Mouse (Mus musculus) liver, embryonic 12.5 days (tissue): ENCODE results near the gene Tacc2. TPM values are rescaled to one million over a fixed set of nuclear protein-coding genes. Genes with fewer than 3 reads are reported as not detected.
"Not testable (repeated sequence)": the region's sequence is repeated elsewhere in the genome, so short reads cannot be mapped to it uniquely, and the experiment has no call there.

ENCODE experiments used
- ATAC-seq: fragments of 200-750 bp; cut with Nextera tagmentation; 2 replicates; pipeline ENCODE4 v1.8.0; 2017; ENCODE audit warnings: moderate number of reproducible peaks, mild to moderate bottlenecking, moderate library complexity
- H3K27ac ChIP-seq: fragments of 300-500 bp; sonication (generic); 2 replicates; pipeline ENCODE4 v1.5.1; 2016; ENCODE audit warnings: mild to moderate bottlenecking
- H3K27me3 ChIP-seq: fragments of 300-500 bp; sonication (generic); replicated peaks from 2 replicates; pipeline ENCODE4 v1.6.1; 2016; ENCODE audit warnings: mild to moderate bottlenecking, moderate library complexity
- H3K36me3 ChIP-seq: fragments of 300-500 bp; sonication (generic); 2 replicates; pipeline ENCODE4 v1.6.1; 2016; ENCODE audit warnings: mild to moderate bottlenecking, moderate library complexity
- H3K4me1 ChIP-seq: fragments of 300-500 bp; sonication (generic); 2 replicates; pipeline ENCODE4 v1.6.1; 2016
- H3K4me2 ChIP-seq: fragments of 300-500 bp; sonication (generic); 2 replicates; pipeline ENCODE4 v1.6.1; 2016; ENCODE audit warnings: mild to moderate bottlenecking, moderate library complexity
- H3K4me3 ChIP-seq: fragments of 300-500 bp; sonication (generic); 2 replicates; pipeline ENCODE4 v1.5.1; 2016; ENCODE audit warnings: mild to moderate bottlenecking, moderate library complexity
- H3K9ac ChIP-seq: fragments of 300-500 bp; sonication (generic); 2 replicates; pipeline ENCODE4 v1.6.1; 2016; ENCODE audit warnings: mild to moderate bottlenecking, moderate library complexity
- H3K9me3 ChIP-seq: fragments of 300-500 bp; sonication (generic); replicated peaks from 2 replicates; pipeline ENCODE4 v1.6.1; 2016; ENCODE audit warnings: mild to moderate bottlenecking, moderate library complexity
- WGBS: fragments of 180-500 bp; shearing (Covaris S2); methylation state at CpG from one replicate; pipeline ENCODE4 v1.1.7; 2016; ENCODE audit not compliant: insufficient replicate concordance; 5-methylcytosine and 5-hydroxymethylcytosine counted together
- polyA plus RNA-seq: library from polyadenylated mRNA; unstranded; fragments of >200 nt; fragmentation: Nextera tagmentation; extraction: Ambion mirVana; gene quantifications from 2 replicates; pipeline ENCODE4 v1.2.1, GENCODE M21; 2016

The Tacc2 gene
- polyA plus RNA-seq, 1 experiment from 2014 or later = 6.2 TPM

DNA sequence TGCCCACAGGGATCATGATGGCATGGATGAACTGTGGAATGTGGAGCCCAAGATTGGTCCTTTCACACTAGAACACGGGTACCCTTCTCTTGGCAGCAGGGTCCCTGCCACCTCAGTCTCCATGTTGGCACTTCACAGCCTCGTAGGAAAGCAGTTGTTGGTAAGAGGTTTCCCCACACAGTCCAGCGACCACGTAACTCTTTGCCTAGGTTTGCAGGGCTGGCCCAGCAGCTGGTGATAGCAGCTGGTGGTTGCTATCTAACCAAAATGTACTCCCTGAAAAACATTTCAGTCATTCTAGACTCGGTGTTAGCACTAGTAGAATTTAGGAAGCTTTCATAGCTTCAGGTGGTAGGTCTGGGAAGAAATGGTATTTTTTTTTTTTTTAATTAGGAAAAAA, 81.9 kb downstream of the Tacc2 start:
- H3K4me2 ChIP-seq = no peak overlapping the region
- WGBS = 59% methylated on average over 5 of the region's 5 CpGs
- peaks cover 7% of the 10 kb centered on the region; the same call in 1 of the 2 replicates for H3K36me3 ChIP-seq
- H3K27ac ChIP-seq = no peak overlapping the region
- H3K4me1 ChIP-seq = peaks cover 20% of the 10 kb centered on the region
- H3K27me3 ChIP-seq = no peaks in the 10 kb centered on the region
- no peak for ATAC-seq
- no peak overlapping the region for H3K9ac ChIP-seq
- no peaks in the 10 kb centered on the region for H3K9me3 ChIP-seq
- no peak overlapping the region for H3K4me3 ChIP-seq

DNA sequence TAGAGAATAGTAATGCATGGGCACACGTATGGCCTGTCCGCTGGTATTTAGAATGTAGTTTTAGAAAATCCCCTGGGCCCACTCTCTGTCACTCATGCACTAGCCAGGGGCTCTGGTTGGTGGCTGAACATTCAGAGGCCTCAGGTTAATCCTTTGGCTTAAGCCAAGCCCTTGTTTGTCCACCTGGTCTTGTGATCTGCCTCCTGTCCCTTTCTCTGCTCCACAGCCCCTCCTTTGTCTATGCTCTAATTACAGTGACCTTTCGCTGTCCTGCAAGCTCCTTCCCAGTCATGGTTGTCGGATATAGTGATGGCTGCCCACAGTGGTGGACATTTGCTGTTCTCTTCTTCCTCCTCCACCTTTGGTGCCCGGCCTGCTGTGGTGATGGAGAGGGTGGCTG, 85.0 kb downstream of the Tacc2 start:
- 77% methylated on average over 5 of the region's 5 CpGs for WGBS
- H3K9ac ChIP-seq = no peak overlapping the region
- no peak overlapping the region for H3K4me2 ChIP-seq

DNA sequence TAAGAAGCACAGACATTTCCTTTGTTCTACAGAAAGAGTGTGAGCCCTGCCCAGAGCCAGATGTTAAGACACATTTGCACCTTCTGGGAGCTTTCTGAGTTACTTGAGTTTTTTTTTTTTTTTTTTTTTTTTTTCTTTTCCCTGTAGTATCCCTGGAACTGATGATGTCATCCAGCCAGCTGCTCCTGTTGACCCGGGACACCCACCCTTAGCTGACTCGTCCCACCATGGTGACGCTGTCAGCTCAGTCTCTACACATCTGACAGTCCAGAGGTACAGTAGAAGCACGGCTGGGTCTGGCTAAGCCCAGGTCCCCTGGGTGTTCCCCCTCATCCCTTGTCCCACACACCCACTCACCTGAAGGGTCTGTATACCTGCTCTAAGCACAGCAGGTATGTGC, 85.6 kb downstream of the Tacc2 start:
- 64% methylated on average over 4 of the region's 4 CpGs for WGBS
- Histone ChIP-seq H3K27me3 (no peaks in the 10 kb centered on the region), H3K9me3 (no peaks in the 10 kb centered on the region), H3K4me3 (no peak overlapping the region), H3K9ac (no peak overlapping the region), H3K4me1 (no peaks in the 10 kb centered on the region), H3K27ac (no peak overlapping the region), H3K4me2 (no peak overlapping the region), H3K36me3 (peaks cover 7% of the 10 kb centered on the region; the same call in 1 of the 2 replicates)
- no peak for ATAC-seq

More for the DNA sequence above, 85.0 kb downstream of the Tacc2 start:
- ATAC-seq = no peak
- no peaks in the 10 kb centered on the region for H3K27me3 ChIP-seq
- peaks cover 7% of the 10 kb centered on the region; the same call in 1 of the 2 replicates for H3K36me3 ChIP-seq
- H3K9me3 ChIP-seq = no peaks in the 10 kb centered on the region
- H3K4me3 ChIP-seq = no peak overlapping the region
- H3K4me1 ChIP-seq = no peaks in the 10 kb centered on the region
- H3K27ac ChIP-seq = no peak overlapping the region

- H3K27me3 ChIP-seq = no peaks in the 10 kb centered on the region
- H3K27ac ChIP-seq = no peak overlapping the region
- H3K4me1 ChIP-seq = peaks cover 8% of the 10 kb centered on the region
- H3K36me3 ChIP-seq = peaks cover 7% of the 10 kb centered on the region; the same call in 1 of the 2 replicates
- no peak for ATAC-seq
- no peak overlapping the region for H3K4me2 ChIP-seq
- no peak overlapping the region for H3K9ac ChIP-seq
- 82% methylated on average over 5 of the region's 5 CpGs for WGBS
- H3K9me3 ChIP-seq = no peaks in the 10 kb centered on the region
- no peak overlapping the region for H3K4me3 ChIP-seq
Measured at GRCm38 (mm10) chr7:130664037-130664436, 86.8 kb downstream of the Tacc2 start.

- Histone ChIP-seq H3K27me3 (no peaks in the 10 kb centered on the region), H3K36me3 (peaks cover 7% of the 10 kb centered on the region; the same call in 1 of the 2 replicates), H3K9ac (no peak overlapping the region), H3K4me1 (peaks cover 13% of the 10 kb centered on the region), H3K27ac (no peak overlapping the region), H3K4me2 (no peak overlapping the region), H3K4me3 (no peak overlapping the region), H3K9me3 (no peaks in the 10 kb centered on the region)
- no peak for ATAC-seq
- WGBS = 74% methylated on average over 5 of the region's 5 CpGs
Measured at GRCm38 (mm10) chr7:130664629-130665028, 87.4 kb downstream of the Tacc2 start.

DNA sequence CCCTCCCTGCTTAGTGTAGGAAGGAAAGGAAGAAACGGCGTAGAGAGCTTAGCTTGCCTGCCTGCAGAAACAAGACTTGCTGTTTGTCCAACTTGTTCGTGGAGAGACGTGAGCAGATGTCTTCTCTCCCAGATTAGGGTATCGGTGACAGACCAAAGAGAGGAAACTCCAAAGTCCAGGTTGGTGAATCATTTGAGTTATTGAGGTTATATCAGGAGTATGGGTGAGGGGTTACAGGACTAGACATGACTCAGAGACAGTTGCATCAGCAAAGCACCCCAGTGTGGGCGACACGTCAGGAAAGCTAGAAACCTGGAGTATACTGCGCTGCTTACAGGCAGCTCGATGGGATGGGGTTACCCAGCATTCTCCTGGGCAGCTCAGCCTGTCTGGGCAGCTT, 88.1 kb downstream of the Tacc2 start:
- WGBS = 84% methylated on average over 9 of the region's 9 CpGs
- H3K36me3 ChIP-seq = peaks cover 7% of the 10 kb centered on the region; the same call in 1 of the 2 replicates
- H3K9ac ChIP-seq = no peak overlapping the region
- no peak overlapping the region for H3K27ac ChIP-seq
- H3K9me3 ChIP-seq = no peaks in the 10 kb centered on the region
- no peak for ATAC-seq
- H3K4me1 ChIP-seq = peaks cover 20% of the 10 kb centered on the region
- H3K4me2 ChIP-seq = no peak overlapping the region
- no peak overlapping the region for H3K4me3 ChIP-seq
- no peaks in the 10 kb centered on the region for H3K27me3 ChIP-seq

GRCm38 (mm10) chr7:130668013-130668412, 90.8 kb downstream of the Tacc2 start:
- not testable (repeated sequence) for H3K4me2 ChIP-seq, ATAC-seq, H3K27ac ChIP-seq, H3K9me3 ChIP-seq, H3K9ac ChIP-seq, H3K4me3 ChIP-seq, H3K27me3 ChIP-seq, H3K36me3 ChIP-seq
- peaks cover 25% of the 10 kb centered on the region for H3K4me1 ChIP-seq
- 85% methylated on average over 1 of the region's 1 CpGs for WGBS

- no peak overlapping the region for H3K27ac ChIP-seq
- H3K4me2 ChIP-seq = no peak overlapping the region
- no peaks in the 10 kb centered on the region for H3K9me3 ChIP-seq
- H3K9ac ChIP-seq = no peak overlapping the region
- no peaks in the 10 kb centered on the region for H3K27me3 ChIP-seq
- 56% methylated on average over 7 of the region's 7 CpGs for WGBS
- no peak for ATAC-seq
- H3K36me3 ChIP-seq = no peaks in the 10 kb centered on the region; the same call in 1 of the 2 replicates
- H3K4me3 ChIP-seq = no peak overlapping the region
- peaks cover 28% of the 10 kb centered on the region for H3K4me1 ChIP-seq
Measured at GRCm38 (mm10) chr7:130668729-130669281, 91.6 kb downstream of the Tacc2 start.

GRCm38 (mm10) chr7:130669370-130669881, 92.2 kb downstream of the Tacc2 start:
- WGBS = 42% methylated on average over 8 of the region's 8 CpGs
- Histone ChIP-seq H3K27ac (no peak overlapping the region), H3K4me1 (peaks cover 28% of the 10 kb centered on the region), H3K9me3 (no peaks in the 10 kb centered on the region), H3K4me2 (no peak overlapping the region), H3K36me3 (no peaks in the 10 kb centered on the region; the same call in 1 of the 2 replicates), H3K9ac (no peak overlapping the region), H3K27me3 (no peaks in the 10 kb centered on the region), H3K4me3 (no peak overlapping the region)
- peak; percentile 38; the same call in 1 of the 2 replicates for ATAC-seq

GRCm38 (mm10) chr7:130670358-130670757, 93.1 kb downstream of the Tacc2 start:
- Histone ChIP-seq H3K27me3 (no peaks in the 10 kb centered on the region), H3K9ac (no peak overlapping the region), H3K4me3 (no peak overlapping the region), H3K4me1 (peaks cover 28% of the 10 kb centered on the region), H3K4me2 (no peak overlapping the region), H3K36me3 (no peaks in the 10 kb centered on the region; the same call in 1 of the 2 replicates), H3K9me3 (no peaks in the 10 kb centered on the region), H3K27ac (no peak overlapping the region)
- WGBS = 73% methylated on average over 4 of the region's 4 CpGs
- no peak for ATAC-seq

- no peaks in the 10 kb centered on the region for H3K36me3 ChIP-seq
- peaks cover 28% of the 10 kb centered on the region for H3K4me1 ChIP-seq
- H3K27me3 ChIP-seq = no peaks in the 10 kb centered on the region
- H3K27ac ChIP-seq = no peak overlapping the region
- no peak for ATAC-seq
- no peak overlapping the region for H3K4me3 ChIP-seq
- H3K9me3 ChIP-seq = no peaks in the 10 kb centered on the region
- H3K9ac ChIP-seq = no peak overlapping the region
- H3K4me2 ChIP-seq = no peak overlapping the region
- 64% methylated on average over 6 of the region's 6 CpGs for WGBS
Measured at GRCm38 (mm10) chr7:130671301-130671700, 94.1 kb downstream of the Tacc2 start.

- peaks cover 25% of the 10 kb centered on the region for H3K4me1 ChIP-seq
- no peaks in the 10 kb centered on the region for H3K36me3 ChIP-seq
- 51% methylated on average over 9 of the region's 9 CpGs for WGBS
- H3K27me3 ChIP-seq = no peaks in the 10 kb centered on the region
- no peak overlapping the region for H3K27ac ChIP-seq
- H3K4me3 ChIP-seq = no peak overlapping the region
- 0 out of 2 replicates have a peak, but pooled peaks have one; percentile 27 for ATAC-seq
- H3K9ac ChIP-seq = no peak overlapping the region
- no peak overlapping the region for H3K4me2 ChIP-seq
- H3K9me3 ChIP-seq = no peaks in the 10 kb centered on the region
Measured at GRCm38 (mm10) chr7:130673169-130674033, 96.2 kb downstream of the Tacc2 start.
